Mouse (Mus musculus): ENCODE measurements around the gene Ttc27. TPM values are rescaled to one million over a fixed set of nuclear protein-coding genes. Genes with fewer than 3 reads are reported as not detected.

The Ttc27 gene
- polyA plus RNA-seq, 1 experiment from 2014 or later = 21.8 TPM

DNA sequence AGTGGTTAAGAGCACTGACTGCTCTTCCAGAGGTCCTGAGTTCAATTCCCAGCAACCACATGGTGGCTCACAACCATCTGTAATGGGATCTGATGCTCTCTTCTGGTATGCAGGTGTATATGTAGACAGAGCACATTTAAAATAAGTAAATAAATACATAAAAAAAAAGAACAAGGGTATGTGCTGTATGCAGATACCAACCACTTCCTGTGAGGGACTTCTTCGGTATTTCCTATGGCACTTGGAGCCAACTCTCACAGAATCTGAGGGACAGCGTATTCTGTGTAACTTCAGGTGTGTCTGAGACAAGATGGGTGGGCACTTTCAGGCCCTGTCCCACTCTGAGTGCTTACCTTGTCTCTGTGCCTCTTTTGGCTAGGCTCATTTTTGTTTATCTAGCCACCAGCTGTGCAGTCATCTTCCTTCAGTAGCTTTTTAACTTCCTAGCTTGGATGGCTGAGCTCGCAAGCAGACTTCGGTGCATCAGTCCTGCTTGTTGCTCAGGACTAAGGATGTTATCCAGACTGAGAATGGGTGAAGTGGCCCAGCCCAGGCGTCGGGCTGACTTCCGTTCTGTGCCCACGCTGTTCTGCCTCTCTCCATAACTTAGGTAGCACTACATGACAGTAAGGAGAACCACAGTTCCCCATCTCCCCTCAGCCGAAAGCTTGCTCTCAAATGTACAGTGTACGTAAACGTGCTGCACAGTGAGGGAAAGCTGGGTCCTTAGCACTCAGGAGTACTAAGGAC is 37.0 kb downstream of the Ttc27 start:
- H3K27me3 ChIP-seq (replicated peaks) = no peaks in the 10 kb centered on the region
- no peak for ATAC-seq
- 82% methylated on average over 11 of the region's 11 CpGs for WGBS (ENCODE audit: insufficient replicate concordance)

DNA sequence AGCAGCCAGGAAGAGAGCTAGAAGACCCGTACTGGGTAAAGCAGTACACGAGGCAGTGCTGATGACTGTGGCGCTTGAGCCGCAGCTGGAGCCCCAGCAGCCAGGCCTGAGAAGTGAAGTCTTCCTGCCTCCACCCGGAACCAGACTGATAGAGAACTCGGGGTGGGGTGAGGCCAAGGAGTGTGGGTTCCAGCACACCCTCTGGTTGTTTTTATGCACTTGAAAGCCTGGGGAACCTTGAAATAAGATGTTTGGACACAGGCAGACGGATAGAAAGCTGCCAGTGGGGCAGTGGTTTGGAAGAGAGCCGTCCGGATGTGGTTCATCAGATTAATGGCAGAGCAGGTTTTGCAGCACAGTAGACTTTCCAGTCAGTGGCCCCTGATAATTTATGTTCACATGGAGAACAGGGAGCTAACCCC is 51.9 kb downstream of the Ttc27 start:
- Histone ChIP-seq H3K4me3 (no peak overlapping the region), H3K36me3 (peaks cover 19% of the 10 kb centered on the region), H3K27me3 (replicated peaks) (no peaks in the 10 kb centered on the region), H3K4me1 (no peaks in the 10 kb centered on the region; the same call in 1 of the 2 replicates), H3K9ac (no peak overlapping the region), H3K27ac (no peak overlapping the region), H3K4me2 (no peak overlapping the region), H3K9me3 (replicated peaks) (no peaks in the 10 kb centered on the region)
- ATAC-seq = no peak
- WGBS (ENCODE audit: insufficient replicate concordance) = 62% methylated on average over 9 of the region's 9 CpGs

More for the DNA sequence above, 37.0 kb downstream of the Ttc27 start:
- no peaks in the 10 kb centered on the region for H3K4me1 ChIP-seq
- H3K9me3 ChIP-seq (replicated peaks) = no peaks in the 10 kb centered on the region
- no peak overlapping the region for H3K9ac ChIP-seq
- no peak overlapping the region for H3K4me2 ChIP-seq
- H3K36me3 ChIP-seq = peaks cover 26% of the 10 kb centered on the region
- H3K27ac ChIP-seq = no peak overlapping the region
- no peak overlapping the region for H3K4me3 ChIP-seq

GRCm38 (mm10) chr17:74772364-74772763 is 54.8 kb downstream of the Ttc27 start:
- ATAC-seq = no peak
- 88% methylated on average over 4 of the region's 4 CpGs for WGBS (ENCODE audit: insufficient replicate concordance)
- H3K4me1 ChIP-seq = no peaks in the 10 kb centered on the region; the same call in 1 of the 2 replicates

GRCm38 (mm10) chr17:74773556-74773955 is 56.0 kb downstream of the Ttc27 start:
- Histone ChIP-seq H3K36me3 (peaks cover 13% of the 10 kb centered on the region; the same call in 1 of the 2 replicates), H3K9ac (no peak overlapping the region), H3K27me3 (replicated peaks) (no peaks in the 10 kb centered on the region), H3K9me3 (replicated peaks) (no peaks in the 10 kb centered on the region), H3K4me1 (no peaks in the 10 kb centered on the region; the same call in 1 of the 2 replicates), H3K4me3 (no peak overlapping the region), H3K27ac (no peak overlapping the region), H3K4me2 (no peak overlapping the region)
- 80% methylated on average over 5 of the region's 5 CpGs for WGBS (ENCODE audit: insufficient replicate concordance)
- no peak for ATAC-seq

More at GRCm38 (mm10) chr17:74772364-74772763, 54.8 kb downstream of the Ttc27 start:
- Histone ChIP-seq H3K36me3 (peaks cover 13% of the 10 kb centered on the region; the same call in 1 of the 2 replicates), H3K9ac (no peak overlapping the region), H3K4me2 (no peak overlapping the region), H3K9me3 (replicated peaks) (no peaks in the 10 kb centered on the region), H3K4me3 (no peak overlapping the region), H3K27ac (no peak overlapping the region), H3K27me3 (replicated peaks) (no peaks in the 10 kb centered on the region)

GRCm38 (mm10) chr17:74780133-74780532 is 62.6 kb downstream of the Ttc27 start:
- H3K4me2 ChIP-seq = no peak overlapping the region
- H3K27me3 ChIP-seq (replicated peaks) = no peaks in the 10 kb centered on the region
- H3K36me3 ChIP-seq = 0 out of 2 replicates have a peak, but pooled peaks cover 4% of the 10 kb centered on the region
- ATAC-seq = no peak
- WGBS (ENCODE audit: insufficient replicate concordance) = 88% methylated on average over 4 of the region's 4 CpGs
- no peaks in the 10 kb centered on the region for H3K9me3 ChIP-seq (replicated peaks)
- H3K4me1 ChIP-seq = no peaks in the 10 kb centered on the region
- H3K4me3 ChIP-seq = no peak overlapping the region
- H3K27ac ChIP-seq = no peak overlapping the region
- H3K9ac ChIP-seq = no peak overlapping the region

- H3K27ac ChIP-seq = no peak overlapping the region
- no peak overlapping the region for H3K9ac ChIP-seq
- H3K4me1 ChIP-seq = no peaks in the 10 kb centered on the region
- no peak for ATAC-seq
- 0 out of 2 replicates have a peak, but pooled peaks cover 4% of the 10 kb centered on the region for H3K36me3 ChIP-seq
- H3K27me3 ChIP-seq (replicated peaks) = no peaks in the 10 kb centered on the region
- H3K9me3 ChIP-seq (replicated peaks) = no peaks in the 10 kb centered on the region
- H3K4me2 ChIP-seq = no peak overlapping the region
- no peak overlapping the region for H3K4me3 ChIP-seq
- WGBS (ENCODE audit: insufficient replicate concordance) = 78% methylated on average over 9 of the region's 9 CpGs
Measured at GRCm38 (mm10) chr17:74780627-74781026, 63.1 kb downstream of the Ttc27 start.

DNA sequence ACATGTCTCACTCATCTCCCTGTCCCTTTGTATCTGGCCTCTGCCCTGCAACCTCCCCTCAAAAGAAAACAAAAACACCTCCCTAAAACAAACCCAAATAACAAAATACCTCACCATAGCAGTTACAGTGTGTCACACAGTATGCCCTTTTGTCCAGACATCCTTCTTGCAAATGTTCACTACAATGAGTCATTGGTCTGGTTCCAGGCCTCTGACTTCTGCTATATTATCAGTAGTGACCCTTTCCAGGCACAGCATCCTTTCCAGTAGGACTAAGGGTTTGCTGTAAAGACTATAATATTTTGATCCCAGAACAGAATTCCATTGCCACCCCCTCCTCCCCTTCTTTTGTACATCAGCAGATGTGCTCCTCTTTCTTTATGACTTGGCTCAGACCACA is 64.4 kb downstream of the Ttc27 start:
- Histone ChIP-seq H3K9ac (no peak overlapping the region), H3K4me1 (no peaks in the 10 kb centered on the region), H3K27me3 (replicated peaks) (no peaks in the 10 kb centered on the region), H3K36me3 (peaks cover 5% of the 10 kb centered on the region; the same call in 1 of the 2 replicates), H3K27ac (no peak overlapping the region), H3K4me3 (no peak overlapping the region), H3K4me2 (no peak overlapping the region), H3K9me3 (replicated peaks) (no peaks in the 10 kb centered on the region)
- no peak for ATAC-seq

- H3K9ac ChIP-seq = no peak overlapping the region
- H3K9me3 ChIP-seq (replicated peaks) = no peaks in the 10 kb centered on the region
- ATAC-seq = no peak
- 50% methylated on average over 5 of the region's 5 CpGs for WGBS (ENCODE audit: insufficient replicate concordance)
- H3K4me2 ChIP-seq = no peak overlapping the region
- H3K4me1 ChIP-seq = no peaks in the 10 kb centered on the region
- H3K36me3 ChIP-seq = peaks cover 13% of the 10 kb centered on the region
- no peak overlapping the region for H3K4me3 ChIP-seq
- no peaks in the 10 kb centered on the region for H3K27me3 ChIP-seq (replicated peaks)
- H3K27ac ChIP-seq = no peak overlapping the region
Measured at GRCm38 (mm10) chr17:74785586-74785985, 68.1 kb downstream of the Ttc27 start.

DNA sequence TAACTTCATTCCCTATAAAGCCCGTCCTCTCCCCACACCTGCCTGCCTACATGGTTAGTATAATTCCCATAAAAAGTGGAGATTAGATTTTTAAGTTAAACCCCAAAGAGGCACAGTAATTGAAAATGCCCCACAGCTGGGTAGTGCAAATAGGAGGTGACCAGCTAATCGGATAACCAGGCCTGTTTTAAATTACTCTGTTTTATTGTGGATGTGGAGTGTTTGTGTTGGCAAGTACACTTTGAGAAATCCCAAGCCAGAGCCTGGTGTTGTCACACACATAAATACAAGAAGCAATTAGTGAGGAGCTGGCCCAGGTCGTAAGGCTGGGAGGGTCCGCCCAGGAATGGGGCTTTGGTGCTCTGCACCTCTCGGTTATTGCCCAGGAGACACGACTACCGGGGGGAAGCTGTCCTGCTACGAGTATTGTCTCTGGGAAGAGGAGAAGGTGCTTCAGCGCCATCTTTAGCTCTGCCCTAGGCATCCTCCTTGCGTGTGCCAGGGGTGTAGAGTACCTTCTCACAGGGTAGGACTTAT is 68.7 kb downstream of the Ttc27 start:
- ATAC-seq = no peak
- no peak overlapping the region for H3K9ac ChIP-seq
- 86% methylated on average over 10 of the region's 10 CpGs for WGBS (ENCODE audit: insufficient replicate concordance)

GRCm38 (mm10) chr17:74796023-74796699 is 78.6 kb downstream of the Ttc27 start:
- Histone ChIP-seq H3K9ac (no peak overlapping the region), H3K4me3 (no peak overlapping the region), H3K27me3 (replicated peaks) (no peaks in the 10 kb centered on the region), H3K4me2 (no peak overlapping the region), H3K4me1 (0 out of 2 replicates have a peak, but pooled peaks cover 4% of the 10 kb centered on the region), H3K36me3 (peaks cover 14% of the 10 kb centered on the region), H3K27ac (no peak overlapping the region), H3K9me3 (replicated peaks) (no peaks in the 10 kb centered on the region)
- 82% methylated on average over 14 of the region's 14 CpGs for WGBS (ENCODE audit: insufficient replicate concordance)
- no peak for ATAC-seq

More for the DNA sequence above, 68.7 kb downstream of the Ttc27 start:
- H3K27ac ChIP-seq = no peak overlapping the region
- H3K4me2 ChIP-seq = no peak overlapping the region
- no peaks in the 10 kb centered on the region for H3K9me3 ChIP-seq (replicated peaks)
- H3K27me3 ChIP-seq (replicated peaks) = no peaks in the 10 kb centered on the region
- no peaks in the 10 kb centered on the region for H3K4me1 ChIP-seq
- no peak overlapping the region for H3K4me3 ChIP-seq
- peaks cover 13% of the 10 kb centered on the region for H3K36me3 ChIP-seq

DNA sequence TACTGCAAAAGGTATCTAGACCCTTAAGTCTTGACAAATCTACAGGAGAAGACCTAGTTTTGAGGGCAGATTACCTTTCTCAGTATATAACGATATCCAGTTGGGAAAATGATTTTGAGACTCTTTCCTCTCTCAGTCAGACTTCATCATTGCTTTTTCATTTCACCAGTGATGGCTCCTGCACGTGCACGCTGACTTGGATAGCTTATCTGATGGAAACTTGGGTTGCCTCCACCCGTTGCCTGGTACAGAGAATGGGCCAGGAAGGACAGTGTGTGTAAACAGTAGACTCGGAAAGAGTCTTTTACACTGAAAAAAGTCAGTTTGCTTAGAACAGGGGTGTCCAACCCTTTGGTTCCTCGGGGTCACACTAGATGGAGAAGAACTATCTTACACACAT is 82.3 kb downstream of the Ttc27 start:
- Histone ChIP-seq H3K4me3 (no peak overlapping the region), H3K4me2 (no peak overlapping the region), H3K9ac (no peak overlapping the region), H3K27ac (no peak overlapping the region), H3K9me3 (replicated peaks) (no peaks in the 10 kb centered on the region), H3K27me3 (replicated peaks) (no peaks in the 10 kb centered on the region), H3K36me3 (peaks cover 21% of the 10 kb centered on the region), H3K4me1 (0 out of 2 replicates have a peak, but pooled peaks cover 4% of the 10 kb centered on the region)
- 52% methylated on average over 6 of the region's 6 CpGs for WGBS (ENCODE audit: insufficient replicate concordance)
- no peak for ATAC-seq

DNA sequence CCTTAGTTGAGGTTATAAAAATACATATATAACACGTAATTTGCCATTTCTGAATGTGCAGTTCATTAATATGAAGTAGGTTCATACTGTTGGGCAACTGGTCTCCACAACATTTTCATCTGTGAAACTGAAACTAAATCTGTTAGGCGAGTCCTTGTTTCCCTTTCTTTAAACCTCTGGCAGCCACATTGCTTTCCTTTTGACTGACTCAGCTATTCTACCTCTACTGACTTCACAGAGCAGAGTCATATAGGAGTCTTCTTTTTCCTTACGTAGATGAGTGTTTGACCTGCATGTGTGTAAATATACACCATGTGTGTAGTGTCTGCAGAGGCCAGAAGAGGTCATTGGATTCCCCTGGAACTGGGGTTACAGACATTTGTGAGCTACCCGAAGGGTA is 85.2 kb downstream of the Ttc27 start:
- Histone ChIP-seq H3K4me3 (no peak overlapping the region), H3K4me1 (peaks cover 11% of the 10 kb centered on the region), H3K9me3 (replicated peaks) (0 out of 2 replicates have a peak, but pooled peaks cover 4% of the 10 kb centered on the region), H3K9ac (no peak overlapping the region), H3K4me2 (no peak overlapping the region), H3K27ac (no peak overlapping the region), H3K27me3 (replicated peaks) (no peaks in the 10 kb centered on the region), H3K36me3 (peaks cover 27% of the 10 kb centered on the region)
- ATAC-seq = no peak
- WGBS (ENCODE audit: insufficient replicate concordance) = 80% methylated on average over 4 of the region's 4 CpGs

Measured in liver, embryonic 12.5 days (tissue).